Mouse (Mus musculus): ENCODE measurements around the gene BC029722. TPM values are rescaled to one million over a fixed set of nuclear protein-coding genes. Genes with fewer than 3 reads are reported as not detected.

Gene BC029722
- total RNA-seq, 1 experiment, result 7.0 TPM

DNA sequence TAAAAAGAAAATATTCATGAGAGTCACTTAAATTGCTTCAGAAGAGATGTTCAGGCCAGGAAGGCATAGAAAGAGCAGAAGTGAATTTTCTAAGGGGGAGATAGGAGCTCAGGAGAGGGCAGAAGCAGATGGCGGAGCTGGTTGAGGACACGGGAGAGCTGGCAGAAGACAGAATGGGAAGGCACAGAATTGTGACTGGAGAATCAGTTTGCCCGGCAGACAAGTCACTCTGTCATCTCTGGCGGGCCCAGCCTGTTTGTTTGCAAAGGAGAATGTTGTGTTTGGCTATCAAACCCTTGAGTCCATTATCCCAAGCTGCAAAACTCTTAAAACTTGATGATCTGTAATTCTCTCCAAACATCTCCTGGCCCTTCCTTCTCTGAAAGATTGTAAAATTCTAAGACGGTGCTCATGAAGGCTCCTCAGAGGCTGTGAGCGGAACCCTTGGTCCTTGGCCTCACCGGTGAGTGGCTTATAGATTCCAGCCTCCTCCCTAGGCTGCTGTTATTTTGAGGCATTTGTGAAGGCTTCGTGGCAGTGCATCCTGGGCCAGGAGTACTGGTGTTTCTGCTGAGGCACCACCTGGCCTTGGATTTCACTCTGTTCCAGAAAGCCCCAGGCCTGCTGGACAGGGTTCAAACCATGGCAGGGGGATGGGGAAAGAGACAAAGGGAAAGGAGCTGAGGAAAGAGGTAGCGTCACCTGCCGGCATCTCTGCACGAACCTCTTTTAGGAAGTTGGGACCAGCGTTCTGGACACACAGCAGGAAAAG is 24.4 kb downstream of the BC029722 start:
- Histone ChIP-seq H3K9me3 (ENCODE audit: control insufficient read depth, insufficient read depth, low read depth, low read length) (no peaks in the 10 kb centered on the region), H3K9ac (ENCODE audit: insufficient read depth, low read depth, low read length, poor library complexity, severe bottlenecking) (no peak overlapping the region), H3K27ac (ENCODE audit: insufficient read depth, low read depth, low read length, poor library complexity, severe bottlenecking) (no peak overlapping the region), H3K4me1 (ENCODE audit: control insufficient read depth in 2 of 2, insufficient read depth in 2 of 2, low read length in 2 of 2, poor library complexity in 1 of 2) (no peaks in the 10 kb centered on the region), H3K4me3 (ENCODE audit: insufficient read depth in 1 of 2, low read depth in 1 of 2, low read length in 2 of 2, poor library complexity in 1 of 2, severe bottlenecking in 1 of 2) (no peak overlapping the region), H3K36me3 (ENCODE audit: control insufficient read depth, insufficient read depth, low read length, poor library complexity, severe bottlenecking) (no peaks in the 10 kb centered on the region)
- in situ Hi-C loops (cut with MboI; ENCODE audit: low sequenced_read_pairs in 2 of 2, unreplicated experiment in 2 of 2), result no loop called here
- TF ChIP-seq CHD2 (IDR thresholded peaks at IDR 0.05; ENCODE audit: low read depth, low read length) (no peak), HCFC1 (IDR thresholded peaks at IDR 0.05; ENCODE audit: borderline replicate concordance, insufficient read depth, low read length) (no peak)
- DNase-seq (ENCODE audit: low read depth, low spot score), result no peak

DNA sequence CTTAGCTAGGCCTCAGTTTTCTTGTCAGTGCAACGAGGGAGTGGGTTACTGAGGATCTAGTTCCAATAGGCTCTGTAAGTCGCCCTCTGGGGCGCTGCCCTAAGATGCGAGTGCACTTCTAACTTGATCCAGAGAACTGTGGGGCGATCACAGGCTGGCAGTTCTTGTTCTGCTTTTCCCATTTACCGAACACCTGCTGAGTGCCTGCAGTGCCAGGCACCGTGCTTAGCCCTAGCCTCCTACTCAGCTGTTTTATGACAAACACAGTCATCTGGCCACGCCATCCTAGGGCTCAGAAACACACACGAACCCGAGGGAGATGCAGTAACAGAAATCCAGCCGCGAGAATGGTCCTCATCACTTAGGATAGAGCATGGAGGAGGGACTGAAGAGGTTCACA is 26.3 kb downstream of the BC029722 start:
- Histone ChIP-seq H3K4me3 (ENCODE audit: insufficient read depth in 1 of 2, low read depth in 1 of 2, low read length in 2 of 2, poor library complexity in 1 of 2, severe bottlenecking in 1 of 2) (peak overlapping the region in 1 of 2 experiments; percentile 35; a peak in 1 of 4 replicates), H3K9ac (ENCODE audit: insufficient read depth, low read depth, low read length, poor library complexity, severe bottlenecking) (no peak overlapping the region), H3K4me1 (ENCODE audit: control insufficient read depth in 2 of 2, insufficient read depth in 2 of 2, low read length in 2 of 2, poor library complexity in 1 of 2) (no peaks in the 10 kb centered on the region), H3K36me3 (ENCODE audit: control insufficient read depth, insufficient read depth, low read length, poor library complexity, severe bottlenecking) (no peaks in the 10 kb centered on the region), H3K9me3 (ENCODE audit: control insufficient read depth, insufficient read depth, low read depth, low read length) (no peaks in the 10 kb centered on the region), H3K27ac (ENCODE audit: insufficient read depth, low read depth, low read length, poor library complexity, severe bottlenecking) (no peak overlapping the region)
- DNase-seq (ENCODE audit: low read depth, low spot score), result no peak
- TF ChIP-seq MAFK (IDR thresholded peaks at IDR 0.05; ENCODE audit: insufficient read depth, low read depth, low read length) (no peak), ZC3H11A (IDR thresholded peaks at IDR 0.05; ENCODE audit: borderline replicate concordance, low read depth, low read length) (no peak), CHD2 (IDR thresholded peaks at IDR 0.05; ENCODE audit: low read depth, low read length) (no peak), HCFC1 (IDR thresholded peaks at IDR 0.05; ENCODE audit: borderline replicate concordance, insufficient read depth, low read length) (no peak), ZNF384 (IDR thresholded peaks at IDR 0.05; ENCODE audit: low read depth, low read length) (no peak)
- in situ Hi-C loops (cut with MboI; ENCODE audit: low sequenced_read_pairs in 2 of 2, unreplicated experiment in 2 of 2), result no loop called here

DNA sequence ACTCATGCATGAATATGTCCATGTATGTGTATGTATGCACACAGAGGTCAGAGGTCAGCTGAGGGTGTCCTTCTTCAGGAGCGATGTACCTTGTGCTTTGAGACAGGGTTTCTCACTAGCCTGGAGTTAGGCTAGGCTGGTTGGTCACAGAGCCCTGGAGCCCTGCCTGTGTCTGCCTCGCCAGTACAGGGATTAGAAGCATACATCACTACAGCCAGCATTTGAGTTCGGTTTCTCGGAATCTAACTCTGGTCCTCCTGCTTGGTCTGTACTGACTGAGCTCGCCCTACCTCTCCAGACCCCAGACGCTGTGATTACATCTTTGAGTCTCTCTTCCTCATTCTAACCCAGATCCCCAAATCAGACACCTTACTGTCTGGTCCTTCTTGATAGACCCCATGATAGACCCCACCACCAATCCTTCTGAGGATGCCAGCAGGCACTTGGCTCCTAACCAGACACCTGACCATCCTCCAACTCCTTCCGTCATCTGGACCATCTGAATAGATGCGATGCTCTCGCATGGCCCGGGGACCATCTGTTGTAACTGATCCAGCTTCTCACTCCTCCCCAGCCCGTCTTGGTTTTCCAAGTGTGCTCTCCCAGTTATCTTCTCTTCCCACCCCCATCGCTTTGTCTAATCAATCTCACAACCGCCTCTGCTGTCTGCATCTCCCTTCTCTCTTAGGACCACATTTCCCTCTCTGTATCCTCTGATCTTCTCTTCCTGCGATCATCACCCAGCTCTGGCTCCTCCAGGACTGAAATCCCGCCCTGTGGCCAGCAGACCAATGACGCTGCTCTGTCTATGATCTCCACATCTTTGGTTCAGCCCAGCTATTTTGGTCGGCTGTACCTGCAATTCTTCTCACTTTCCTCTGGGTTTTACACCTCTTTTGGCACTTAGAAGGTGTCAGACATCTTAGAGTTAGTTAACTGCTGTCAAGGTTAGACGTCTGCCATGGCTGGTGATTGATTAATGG is 31.0 kb downstream of the BC029722 start:
- no peaks in the 10 kb centered on the region for H3K36me3 ChIP-seq (ENCODE audit: control insufficient read depth, insufficient read depth, low read length, poor library complexity, severe bottlenecking)
- H3K27ac ChIP-seq (ENCODE audit: insufficient read depth, low read depth, low read length, poor library complexity, severe bottlenecking), result no peak overlapping the region
- no peak for DNase-seq (ENCODE audit: low read depth, low spot score)
- H3K4me1 ChIP-seq (ENCODE audit: control insufficient read depth in 2 of 2, insufficient read depth in 2 of 2, low read length in 2 of 2, poor library complexity in 1 of 2), result no peaks in the 10 kb centered on the region
- H3K9me3 ChIP-seq (ENCODE audit: control insufficient read depth, insufficient read depth, low read depth, low read length), result no peaks in the 10 kb centered on the region
- H3K4me3 ChIP-seq (ENCODE audit: insufficient read depth in 1 of 2, low read depth in 1 of 2, low read length in 2 of 2, poor library complexity in 1 of 2, severe bottlenecking in 1 of 2), result no peak overlapping the region
- in situ Hi-C loops (cut with MboI; ENCODE audit: low sequenced_read_pairs in 2 of 2, unreplicated experiment in 2 of 2), result no loop called here
- H3K9ac ChIP-seq (ENCODE audit: insufficient read depth, low read depth, low read length, poor library complexity, severe bottlenecking), result no peak overlapping the region
- no peak for TF ChIP-seq ZNF384 (IDR thresholded peaks at IDR 0.05; ENCODE audit: low read depth, low read length)
- no peak for TF ChIP-seq ZC3H11A (IDR thresholded peaks at IDR 0.05; ENCODE audit: borderline replicate concordance, low read depth, low read length)
- TF ChIP-seq MAFK (IDR thresholded peaks at IDR 0.05; ENCODE audit: insufficient read depth, low read depth, low read length), result no peak
- no peak for TF ChIP-seq HCFC1 (IDR thresholded peaks at IDR 0.05; ENCODE audit: borderline replicate concordance, insufficient read depth, low read length)
- TF ChIP-seq CHD2 (IDR thresholded peaks at IDR 0.05; ENCODE audit: low read depth, low read length), result no peak

DNA sequence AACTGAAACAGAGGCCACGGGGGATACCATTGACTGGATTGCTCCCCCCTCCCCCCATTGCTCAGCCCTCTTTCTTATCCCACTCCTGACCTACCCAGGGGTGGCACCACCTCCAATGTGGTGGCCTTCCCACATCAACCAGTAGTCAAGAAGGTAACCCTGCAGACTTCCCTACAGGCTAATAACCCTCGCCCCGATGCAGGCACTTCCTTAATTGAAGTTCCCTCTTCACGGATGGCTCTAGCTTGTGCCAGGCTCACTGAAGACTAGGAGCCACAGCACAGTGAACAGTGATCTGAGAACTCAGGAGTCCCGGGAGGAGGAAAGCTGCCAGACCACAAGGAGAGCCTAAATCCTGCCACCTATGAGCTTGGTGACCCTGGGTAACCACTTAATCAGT is 32.3 kb downstream of the BC029722 start:
- Histone ChIP-seq H3K4me3 (ENCODE audit: insufficient read depth in 1 of 2, low read depth in 1 of 2, low read length in 2 of 2, poor library complexity in 1 of 2, severe bottlenecking in 1 of 2) (no peak overlapping the region), H3K9ac (ENCODE audit: insufficient read depth, low read depth, low read length, poor library complexity, severe bottlenecking) (no peak overlapping the region), H3K36me3 (ENCODE audit: control insufficient read depth, insufficient read depth, low read length, poor library complexity, severe bottlenecking) (no peaks in the 10 kb centered on the region), H3K27ac (ENCODE audit: insufficient read depth, low read depth, low read length, poor library complexity, severe bottlenecking) (no peak overlapping the region), H3K9me3 (ENCODE audit: control insufficient read depth, insufficient read depth, low read depth, low read length) (no peaks in the 10 kb centered on the region), H3K4me1 (ENCODE audit: control insufficient read depth in 2 of 2, insufficient read depth in 2 of 2, low read length in 2 of 2, poor library complexity in 1 of 2) (no peaks in the 10 kb centered on the region)
- in situ Hi-C loops (cut with MboI; ENCODE audit: low sequenced_read_pairs in 2 of 2, unreplicated experiment in 2 of 2), result no loop called here
- TF ChIP-seq ZNF384 (IDR thresholded peaks at IDR 0.05; ENCODE audit: low read depth, low read length), result no peak
- TF ChIP-seq CHD2 (IDR thresholded peaks at IDR 0.05; ENCODE audit: low read depth, low read length), result no peak
- no peak for TF ChIP-seq ZC3H11A (IDR thresholded peaks at IDR 0.05; ENCODE audit: borderline replicate concordance, low read depth, low read length)
- no peak for TF ChIP-seq HCFC1 (IDR thresholded peaks at IDR 0.05; ENCODE audit: borderline replicate concordance, insufficient read depth, low read length)
- TF ChIP-seq MAFK (IDR thresholded peaks at IDR 0.05; ENCODE audit: insufficient read depth, low read depth, low read length), result no peak
- no peak for DNase-seq (ENCODE audit: low read depth, low spot score)
